Mouse (Mus musculus) liver, embryonic 16.5 days (tissue): ENCODE data around the gene Mknk1. TPM values are rescaled to one million over a fixed set of nuclear protein-coding genes. Genes with fewer than 3 reads are reported as not detected.

Experiments used
- ATAC-seq: fragments of 200-750 bp; cut with Nextera tagmentation; 2 replicates; pipeline ENCODE4 v1.8.0; 2017; ENCODE audit warnings: low read depth, mild to moderate bottlenecking, moderate number of reproducible peaks, moderate library complexity
- H3K27ac ChIP-seq: fragments of 300-500 bp; sonication (generic); 2 replicates; pipeline ENCODE4 v1.5.1; 2014; ENCODE audit warnings: mild to moderate bottlenecking, low read length
- H3K27me3 ChIP-seq: fragments of 300-500 bp; sonication (generic); 2 replicates; pipeline ENCODE4 v1.6.1; 2014; ENCODE audit warnings: low read depth, low read length, mixed read lengths; ENCODE audit not compliant: control insufficient read depth, insufficient read depth
- H3K36me3 ChIP-seq: fragments of 300-500 bp; sonication (generic); 2 replicates; pipeline ENCODE4 v1.6.1; 2014; ENCODE audit warnings: mild to moderate bottlenecking; ENCODE audit not compliant: control insufficient read depth, insufficient read depth
- H3K4me1 ChIP-seq: fragments of 300-500 bp; sonication (generic); 2 replicates; pipeline ENCODE4 v1.6.1; 2014; ENCODE audit warnings: low read depth, low read length, mixed read lengths; ENCODE audit not compliant: control insufficient read depth
- H3K4me2 ChIP-seq: fragments of 300-500 bp; sonication (generic); 2 replicates; pipeline ENCODE4 v1.6.1; 2014; ENCODE audit warnings: low read depth, low read length, mixed read lengths
- H3K4me3 ChIP-seq: fragments of 300-500 bp; sonication (generic); 2 replicates; pipeline ENCODE4 v1.5.1; 2014; ENCODE audit warnings: low read depth, mild to moderate bottlenecking, low read length
- H3K9ac ChIP-seq: fragments of 300-500 bp; sonication (generic); 2 replicates; pipeline ENCODE4 v1.6.1; 2014; ENCODE audit warnings: low read depth, low read length
- H3K9me3 ChIP-seq: fragments of 300-500 bp; sonication (generic); replicated peaks from 2 replicates; pipeline ENCODE4 v1.6.1; 2016; ENCODE audit warnings: low read length; ENCODE audit not compliant: control insufficient read depth
- WGBS: fragments of 180-500 bp; shearing (Covaris S2); extraction: QIAGEN DNeasy Blood & Tissue Kit; methylation state at CpG from one replicate; pipeline ENCODE4 v1.1.7; 2014; ENCODE audit not compliant: insufficient replicate concordance; 5-methylcytosine and 5-hydroxymethylcytosine counted together
- polyA plus RNA-seq: library from polyadenylated mRNA; unstranded; fragments of >200 nt; fragmentation: Nextera tagmentation; extraction: Ambion mirVana; gene quantifications from 2 replicates; pipeline ENCODE4 v1.2.1, GENCODE M21; 2015

Gene Mknk1
- polyA plus RNA-seq, 1 experiment from 2014 or later = 30.9 TPM

DNA sequence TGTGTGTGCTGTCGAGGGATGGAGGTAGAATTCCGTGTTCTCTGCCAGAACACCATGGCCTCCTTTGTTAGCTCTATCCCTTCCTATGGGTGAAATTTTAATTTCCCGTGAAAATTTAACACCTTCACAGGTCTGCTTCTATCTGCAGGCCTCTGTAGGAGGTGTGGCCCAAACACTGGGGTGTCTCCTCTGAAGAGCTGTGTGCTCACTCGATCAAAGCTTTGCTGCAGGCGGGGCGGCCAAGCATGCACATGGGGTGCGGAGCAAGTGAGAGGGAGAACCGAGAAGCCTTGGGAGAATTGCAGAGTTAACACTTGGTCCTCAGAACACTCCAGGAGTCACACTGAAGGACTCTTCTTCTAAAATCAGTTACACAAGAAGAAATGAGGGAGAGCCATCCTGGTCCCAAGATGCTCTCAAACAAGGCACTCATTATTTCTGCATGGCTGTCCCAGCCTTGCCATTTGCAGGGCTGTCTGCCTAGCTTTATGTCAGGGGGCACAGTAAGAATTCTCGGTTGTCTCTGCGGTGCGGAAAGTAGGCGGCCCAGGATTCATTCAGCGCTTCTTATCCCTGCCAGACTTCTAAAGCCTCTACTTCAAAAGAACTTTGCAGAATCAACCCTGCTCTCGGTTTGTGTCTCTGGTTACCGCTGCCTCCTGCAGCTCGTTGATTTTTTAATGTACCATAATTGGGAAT is 30.7 kb downstream of the Mknk1 start:
- Histone ChIP-seq H3K4me2 (no peak overlapping the region), H3K27ac (no peak overlapping the region), H3K27me3 (no peaks in the 10 kb centered on the region), H3K9ac (no peak overlapping the region), H3K36me3 (peaks cover 46% of the 10 kb centered on the region), H3K4me1 (no peaks in the 10 kb centered on the region), H3K9me3 (no peaks in the 10 kb centered on the region), H3K4me3 (no peak overlapping the region)
- 78% methylated on average over 16 of the region's 16 CpGs for WGBS
- ATAC-seq = no peak

DNA sequence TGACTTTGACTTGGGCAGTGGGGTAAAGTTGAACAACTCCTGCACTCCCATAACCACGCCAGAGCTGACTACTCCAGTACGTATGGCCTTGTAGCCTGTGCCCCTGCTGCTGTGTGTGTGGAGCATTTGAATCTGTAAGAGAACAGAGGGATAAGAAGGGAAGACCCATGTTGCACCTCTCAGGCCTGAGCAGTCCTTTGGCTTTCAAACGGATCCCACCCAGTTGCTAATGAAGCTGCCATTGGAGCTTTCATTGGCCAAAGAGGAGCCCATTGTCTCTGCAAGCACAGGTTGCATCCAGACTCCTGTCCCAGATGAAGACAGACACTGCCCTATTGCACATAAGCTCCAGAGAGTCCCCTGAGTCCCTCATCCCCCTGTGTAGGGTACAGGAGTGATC is 34.2 kb downstream of the Mknk1 start:
- Histone ChIP-seq H3K4me2 (no peak overlapping the region), H3K36me3 (peaks cover 29% of the 10 kb centered on the region), H3K4me1 (no peaks in the 10 kb centered on the region), H3K4me3 (no peak overlapping the region), H3K9ac (no peak overlapping the region), H3K27ac (no peak overlapping the region), H3K27me3 (no peaks in the 10 kb centered on the region), H3K9me3 (no peaks in the 10 kb centered on the region)
- ATAC-seq = no peak
- 81% methylated on average over 3 of the region's 3 CpGs for WGBS

DNA sequence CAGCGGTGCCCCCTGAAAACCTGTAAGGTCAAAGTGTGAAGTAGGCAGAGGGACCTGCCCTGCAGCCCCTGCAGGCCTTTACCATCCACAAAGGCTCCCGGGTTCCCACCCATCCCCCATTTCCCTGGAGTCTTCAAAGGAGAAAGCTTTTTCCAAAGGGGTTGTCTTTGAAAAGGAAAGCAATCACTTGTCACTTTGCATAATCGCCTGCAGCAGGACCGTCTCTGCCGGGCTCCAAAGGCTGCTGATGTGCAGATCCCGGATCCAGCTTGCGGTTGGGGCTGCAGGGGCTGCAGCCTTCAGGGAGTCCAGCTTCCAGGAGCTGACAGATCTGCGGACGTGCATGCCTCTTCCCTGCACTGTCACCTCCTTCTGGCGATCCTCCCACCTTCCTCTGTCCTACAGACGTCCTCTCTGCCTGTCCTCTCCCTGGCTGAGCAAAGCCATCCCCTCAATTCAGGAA is 39.2 kb downstream of the Mknk1 start:
- no peak for ATAC-seq
- no peaks in the 10 kb centered on the region for H3K27me3 ChIP-seq
- H3K27ac ChIP-seq = no peak overlapping the region
- H3K4me1 ChIP-seq = no peaks in the 10 kb centered on the region
- H3K4me3 ChIP-seq = no peak overlapping the region
- H3K9me3 ChIP-seq = no peaks in the 10 kb centered on the region
- H3K9ac ChIP-seq = no peak overlapping the region
- H3K36me3 ChIP-seq = peaks cover 6% of the 10 kb centered on the region
- no peak overlapping the region for H3K4me2 ChIP-seq
- 40% methylated on average over 11 of the region's 11 CpGs for WGBS

GRCm38 (mm10) chr4:115878828-115879227 is 39.8 kb downstream of the Mknk1 start:
- H3K9me3 ChIP-seq = no peaks in the 10 kb centered on the region
- H3K36me3 ChIP-seq = peaks cover under 1% of the 10 kb centered on the region; the same call in 1 of the 2 replicates
- H3K4me2 ChIP-seq = no peak overlapping the region
- no peak for ATAC-seq
- H3K27me3 ChIP-seq = no peaks in the 10 kb centered on the region
- no peaks in the 10 kb centered on the region for H3K4me1 ChIP-seq
- H3K4me3 ChIP-seq = no peak overlapping the region
- no peak overlapping the region for H3K9ac ChIP-seq
- H3K27ac ChIP-seq = no peak overlapping the region
- 67% methylated on average over 9 of the region's 9 CpGs for WGBS

DNA sequence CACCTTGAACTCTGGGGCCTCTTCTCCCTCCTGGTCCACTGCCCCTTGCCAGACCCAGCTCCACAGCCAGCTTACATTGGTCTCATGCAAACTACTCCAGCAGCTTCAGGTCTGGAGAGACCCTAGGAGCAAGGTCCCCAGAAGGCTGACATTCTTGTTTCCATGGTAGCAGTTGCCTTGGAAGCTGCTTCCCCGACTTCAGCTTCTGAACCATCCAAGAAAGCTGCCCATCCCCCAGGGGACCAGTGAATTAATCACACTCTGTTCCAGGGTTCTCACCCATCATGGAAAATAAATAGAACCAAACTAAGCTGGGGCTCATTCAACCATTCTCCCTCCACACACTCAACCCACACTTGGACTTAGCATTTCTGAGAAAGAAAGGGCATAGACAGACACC is 42.2 kb downstream of the Mknk1 start:
- H3K27me3 ChIP-seq = no peaks in the 10 kb centered on the region
- no peaks in the 10 kb centered on the region; the same call in 1 of the 2 replicates for H3K36me3 ChIP-seq
- H3K9ac ChIP-seq = no peak overlapping the region
- H3K4me3 ChIP-seq = no peak overlapping the region
- H3K4me2 ChIP-seq = no peak overlapping the region
- H3K27ac ChIP-seq = no peak overlapping the region
- no peaks in the 10 kb centered on the region for H3K4me1 ChIP-seq
- H3K9me3 ChIP-seq = no peaks in the 10 kb centered on the region
- no peak for ATAC-seq
- WGBS = 28% methylated on average over 1 of the region's 1 CpGs

- Histone ChIP-seq H3K9me3 (no peaks in the 10 kb centered on the region), H3K4me3 (no peak overlapping the region), H3K4me1 (no peaks in the 10 kb centered on the region), H3K27me3 (no peaks in the 10 kb centered on the region), H3K4me2 (no peak overlapping the region), H3K36me3 (no peaks in the 10 kb centered on the region), H3K27ac (no peak overlapping the region), H3K9ac (no peak overlapping the region)
- ATAC-seq = no peak
- WGBS = 47% methylated on average over 4 of the region's 4 CpGs
Observed at GRCm38 (mm10) chr4:115882195-115882594, 43.2 kb downstream of the Mknk1 start.

- no peaks in the 10 kb centered on the region for H3K9me3 ChIP-seq
- H3K9ac ChIP-seq = no peak within 1 kb of the TSS
- 60% methylated on average over 6 of the region's 6 CpGs for WGBS
- H3K4me2 ChIP-seq = no peak within 1 kb of the TSS
- ATAC-seq = no peak
- H3K4me3 ChIP-seq = no peak within 1 kb of the TSS
- H3K27me3 ChIP-seq = no peaks in the 10 kb centered on the region; the same call in 1 of the 2 replicates
- no peaks in the 10 kb centered on the region for H3K36me3 ChIP-seq
- no peaks in the 10 kb centered on the region for H3K4me1 ChIP-seq
- no peak within 1 kb of the TSS for H3K27ac ChIP-seq
Observed at GRCm38 (mm10) chr4:115884022-115884421, 45.0 kb downstream of the Mknk1 start, which contains the start of gene Kncn. Kncn (plus strand) TSS chr4:115884400.

DNA sequence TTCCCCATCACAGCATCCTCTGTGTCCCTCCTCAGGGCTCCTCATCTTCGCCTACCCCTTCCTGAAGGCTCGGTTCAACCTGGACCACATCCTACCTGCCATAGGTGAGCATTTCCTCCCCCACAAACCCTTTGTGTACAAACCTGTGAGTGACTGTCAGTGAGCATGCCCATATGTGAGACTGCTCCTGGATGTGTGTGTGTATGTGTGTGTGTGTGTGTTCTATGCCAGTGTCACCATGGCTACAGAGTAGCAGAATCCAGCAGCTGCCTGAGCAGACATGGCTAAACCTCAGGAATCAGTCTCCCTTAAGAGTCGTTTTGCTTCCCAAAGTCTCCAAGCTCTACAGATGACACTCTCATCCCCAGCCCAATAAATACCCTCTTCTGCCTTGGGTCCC is 46.8 kb downstream of the Mknk1 start:
- Histone ChIP-seq H3K4me3 (no peak overlapping the region), H3K4me1 (no peaks in the 10 kb centered on the region), H3K9ac (no peak overlapping the region), H3K4me2 (no peak overlapping the region), H3K27ac (no peak overlapping the region), H3K36me3 (no peaks in the 10 kb centered on the region), H3K9me3 (no peaks in the 10 kb centered on the region), H3K27me3 (peaks cover 17% of the 10 kb centered on the region)
- 58% methylated on average over 3 of the region's 3 CpGs for WGBS
- no peak for ATAC-seq

GRCm38 (mm10) chr4:115886875-115887274 is 47.9 kb downstream of the Mknk1 start:
- H3K4me1 ChIP-seq = no peaks in the 10 kb centered on the region
- H3K4me3 ChIP-seq = no peak overlapping the region
- 36% methylated on average over 1 of the region's 1 CpGs for WGBS
- H3K4me2 ChIP-seq = no peak overlapping the region
- peaks cover 28% of the 10 kb centered on the region for H3K27me3 ChIP-seq
- ATAC-seq = no peak
- H3K9me3 ChIP-seq = no peaks in the 10 kb centered on the region
- no peaks in the 10 kb centered on the region for H3K36me3 ChIP-seq
- no peak overlapping the region for H3K9ac ChIP-seq
- no peak overlapping the region for H3K27ac ChIP-seq
